Mouse (Mus musculus) G1E (cell line): ENCODE measurements at regions not wholly inside any gene's neighbourhood (a gene's known extent, or its start where the extent isn't known, plus 50 kb on each side); places are given as distances from the start of the nearest gene placed in this dataset.

Experiments used
- ATAC-seq: 2 replicates; pipeline ENCODE4 v1.8.0; 2016; ENCODE audit warnings: mild to moderate bottlenecking; ENCODE audit not compliant: insufficient number of reproducible peaks, poor library complexity, low FRiP score, severe bottlenecking; ENCODE audit errors: extremely low read depth
- DNase-seq: peaks from one replicate; pipeline ENCODE4 v3.0.0; 2012; ENCODE audit warnings: low spot score
- H3K27me3 ChIP-seq: 2 replicates; pipeline ENCODE4 v1.6.1; 2012; ENCODE audit warnings: mild to moderate bottlenecking, low read length, inconsistent platforms; ENCODE audit not compliant: insufficient read depth
- H3K36me3 ChIP-seq: replicated peaks from 2 replicates; pipeline ENCODE3; 2012; ENCODE audit warnings: mild to moderate bottlenecking, inconsistent platforms
- H3K4me1 ChIP-seq: 2 replicates; pipeline ENCODE4 v1.6.1; 2012; ENCODE audit warnings: low read depth, low read length, inconsistent platforms, mixed read lengths; ENCODE audit not compliant: insufficient read depth
- H3K4me3 ChIP-seq: 2 replicates; pipeline ENCODE4 v1.5.1; 2012; ENCODE audit warnings: low read depth, mild to moderate bottlenecking, inconsistent platforms, low read length, moderate library complexity, mixed read lengths
- H3K9me3 ChIP-seq: replicated peaks from 2 replicates; pipeline ENCODE4 v1.6.1; 2012; ENCODE audit warnings: inconsistent platforms
- CTCF ChIP-seq: IDR thresholded peaks from 2 replicates; pipeline ENCODE4 v1.5.1; 2012; ENCODE audit warnings: low read depth, low read length, inconsistent platforms, mixed read lengths
- GATA1 ChIP-seq: IDR thresholded peaks from 2 replicates; pipeline ENCODE4 v1.6.1; 2012; ENCODE audit warnings: borderline replicate concordance, low read length, inconsistent platforms, mixed read lengths
- GATA2 ChIP-seq: IDR thresholded peaks from 2 replicates; pipeline ENCODE4 v1.6.1; 2012; ENCODE audit warnings: low read depth, low read length, inconsistent platforms, borderline replicate concordance
- POLR2AphosphoS5 ChIP-seq: IDR thresholded peaks from 2 replicates; pipeline ENCODE4 v1.6.1; 2012; ENCODE audit warnings: low read depth, low read length, inconsistent platforms; ENCODE audit not compliant: insufficient replicate concordance
- TAL1 ChIP-seq: conservative IDR thresholded peaks from 2 replicates; pipeline ENCODE4 v1.6.1; 2012; ENCODE audit warnings: low read depth, low read length, inconsistent platforms, mixed read lengths

DNA sequence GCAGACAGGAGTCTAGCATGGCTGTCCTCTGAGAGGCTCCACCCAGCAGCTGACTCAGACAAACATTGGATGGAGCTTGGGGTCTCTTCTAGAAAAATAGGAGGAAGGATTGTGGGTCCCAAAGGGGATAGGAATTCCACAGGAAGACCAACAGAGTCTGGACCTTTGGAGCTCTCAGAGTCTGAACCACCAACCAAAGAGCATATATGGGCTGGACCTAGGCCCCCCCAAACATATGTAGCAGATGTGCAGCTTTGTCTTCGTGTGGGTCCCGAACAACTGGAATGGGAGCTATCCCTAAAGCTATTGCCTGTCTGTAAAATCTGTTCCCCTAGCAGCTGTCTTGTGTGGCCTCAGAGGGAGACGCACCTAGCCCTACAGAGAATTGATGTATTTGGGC lies 50.1 kb upstream of the Cpm start:
- no peaks in the 10 kb centered on the region for H3K4me1 ChIP-seq

DNA sequence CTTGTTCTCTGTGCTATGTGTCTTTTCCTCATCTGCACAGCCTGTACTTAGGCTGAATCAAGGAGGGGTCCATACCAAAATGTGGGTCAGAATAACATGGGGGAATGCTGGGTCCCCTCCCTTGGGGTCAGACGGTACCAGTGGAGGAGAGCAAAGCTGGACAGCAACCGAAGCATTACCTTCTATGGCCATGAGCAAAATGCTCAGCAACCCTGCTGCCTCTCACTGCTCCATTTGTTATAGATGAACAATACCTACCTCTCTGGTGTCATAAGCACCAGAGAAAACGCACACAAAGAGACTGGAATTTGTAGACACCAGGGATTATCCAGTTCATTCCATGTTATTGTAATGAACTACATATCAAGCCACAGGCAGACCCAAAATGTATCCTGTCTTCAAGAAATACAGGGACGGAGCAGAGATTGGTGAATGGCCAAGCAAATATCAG lies 50.6 kb upstream of the Cpm start:
- TF ChIP-seq GATA2 (no peak), CTCF (no peak), TAL1 (no peak), GATA1 (no peak), POLR2AphosphoS5 (no peak)
- H3K36me3 ChIP-seq, result no peaks in the 10 kb centered on the region
- no peak overlapping the region for H3K4me3 ChIP-seq
- no peaks in the 10 kb centered on the region for H3K27me3 ChIP-seq
- H3K4me1 ChIP-seq, result no peaks in the 10 kb centered on the region
- H3K9me3 ChIP-seq, result peaks cover 5% of the 10 kb centered on the region; the same call in 1 of the 2 replicates
- no peak for ATAC-seq
- no peak for DNase-seq

More for the DNA sequence above, 50.1 kb upstream of the Cpm start:
- H3K27me3 ChIP-seq, result no peaks in the 10 kb centered on the region
- DNase-seq (no peak), ATAC-seq (no peak)
- peaks cover 5% of the 10 kb centered on the region; the same call in 1 of the 2 replicates for H3K9me3 ChIP-seq
- H3K4me3 ChIP-seq, result no peak overlapping the region
- no peaks in the 10 kb centered on the region for H3K36me3 ChIP-seq
- TF ChIP-seq TAL1, result no peak
- TF ChIP-seq POLR2AphosphoS5, result no peak
- TF ChIP-seq GATA2, result no peak
- no peak for TF ChIP-seq GATA1
- no peak for TF ChIP-seq CTCF

DNA sequence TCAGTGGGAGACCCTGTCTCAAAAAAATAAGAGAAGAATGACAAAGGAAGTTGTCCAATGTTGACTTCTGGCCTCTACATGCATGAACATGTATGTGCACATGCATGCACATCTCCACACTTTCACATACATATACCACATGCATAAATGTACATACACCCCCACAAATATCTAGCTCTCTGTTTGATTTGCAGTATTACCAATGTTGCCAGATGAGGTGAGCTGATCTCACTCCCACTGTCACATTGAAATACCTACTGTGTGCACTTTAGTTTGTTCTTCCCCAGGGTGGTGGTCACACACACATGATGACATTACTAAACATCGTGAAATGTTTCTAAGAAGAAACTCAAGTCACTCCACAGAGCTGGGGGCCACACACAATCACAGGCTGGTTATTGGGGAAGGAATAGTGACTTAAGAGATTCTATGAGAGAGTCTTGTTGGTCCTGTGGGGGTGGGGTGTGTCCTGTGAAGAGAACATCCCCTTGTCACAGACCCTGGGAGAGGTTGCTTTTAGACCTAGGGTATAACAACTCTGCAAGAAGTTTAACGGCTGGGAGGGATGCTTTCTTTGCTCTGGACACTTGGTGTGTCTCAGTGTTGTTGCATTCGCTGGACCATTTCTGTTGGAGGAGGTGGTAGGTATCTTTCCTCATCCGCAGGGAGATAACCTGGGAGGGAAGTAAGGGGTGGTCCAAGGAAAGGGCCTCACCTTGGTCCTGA lies 51.2 kb upstream of the Cpm start:
- no peak for DNase-seq
- no peaks in the 10 kb centered on the region for H3K36me3 ChIP-seq
- H3K27me3 ChIP-seq, result no peaks in the 10 kb centered on the region
- ATAC-seq, result no peak
- peaks cover 4% of the 10 kb centered on the region; the same call in 1 of the 2 replicates for H3K9me3 ChIP-seq
- no peak overlapping the region for H3K4me3 ChIP-seq
- TF ChIP-seq GATA1 (no peak), CTCF (no peak), POLR2AphosphoS5 (no peak), GATA2 (no peak), TAL1 (no peak)
- H3K4me1 ChIP-seq, result no peaks in the 10 kb centered on the region

DNA sequence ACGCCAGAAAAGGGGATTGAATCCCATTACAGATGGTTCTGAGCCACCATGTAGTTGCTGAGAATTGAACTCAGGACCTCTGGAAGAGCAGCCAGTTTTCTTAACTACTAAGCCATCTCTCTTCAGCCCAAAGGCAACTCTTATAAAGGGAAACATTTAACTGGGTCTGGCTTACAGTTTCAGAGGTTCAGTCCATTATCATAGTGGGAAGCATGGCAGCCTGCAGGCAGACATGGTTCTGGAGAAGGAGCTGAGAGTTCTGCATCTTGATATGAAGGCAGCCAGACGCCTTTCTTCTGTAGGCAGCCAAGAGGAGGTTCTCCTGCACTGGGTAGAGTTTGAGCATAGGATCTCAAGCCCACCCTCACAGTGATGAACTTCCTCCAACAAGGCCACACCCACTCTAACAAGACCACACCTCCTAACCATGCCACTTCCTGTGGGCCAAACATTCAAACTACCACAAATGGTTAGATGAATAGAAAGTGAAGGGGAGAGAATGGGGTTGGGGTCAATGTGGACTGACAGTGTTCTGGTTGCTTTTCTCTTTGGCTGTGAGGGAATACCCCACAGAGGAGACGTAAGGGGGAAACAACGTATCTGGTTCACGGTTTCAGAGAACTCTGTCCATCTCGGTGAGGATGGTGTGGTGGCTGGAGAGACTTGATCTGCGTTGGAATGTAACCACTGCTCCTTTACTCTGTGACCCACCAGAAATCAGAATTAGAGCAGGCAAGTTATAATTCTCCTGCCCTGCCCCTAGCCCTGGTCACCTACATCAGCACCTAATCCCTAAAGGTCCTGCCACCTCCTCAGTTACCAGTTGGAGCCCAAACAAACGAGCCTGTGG lies 52.2 kb upstream of the Cpm start:
- no peak for ATAC-seq
- no peak overlapping the region for H3K4me3 ChIP-seq
- H3K27me3 ChIP-seq, result no peaks in the 10 kb centered on the region
- TF ChIP-seq GATA1 (no peak), GATA2 (no peak), POLR2AphosphoS5 (no peak), TAL1 (no peak), CTCF (no peak)
- H3K4me1 ChIP-seq, result no peaks in the 10 kb centered on the region
- no peak for DNase-seq
- H3K36me3 ChIP-seq, result no peaks in the 10 kb centered on the region
- H3K9me3 ChIP-seq, result no peaks in the 10 kb centered on the region

DNA sequence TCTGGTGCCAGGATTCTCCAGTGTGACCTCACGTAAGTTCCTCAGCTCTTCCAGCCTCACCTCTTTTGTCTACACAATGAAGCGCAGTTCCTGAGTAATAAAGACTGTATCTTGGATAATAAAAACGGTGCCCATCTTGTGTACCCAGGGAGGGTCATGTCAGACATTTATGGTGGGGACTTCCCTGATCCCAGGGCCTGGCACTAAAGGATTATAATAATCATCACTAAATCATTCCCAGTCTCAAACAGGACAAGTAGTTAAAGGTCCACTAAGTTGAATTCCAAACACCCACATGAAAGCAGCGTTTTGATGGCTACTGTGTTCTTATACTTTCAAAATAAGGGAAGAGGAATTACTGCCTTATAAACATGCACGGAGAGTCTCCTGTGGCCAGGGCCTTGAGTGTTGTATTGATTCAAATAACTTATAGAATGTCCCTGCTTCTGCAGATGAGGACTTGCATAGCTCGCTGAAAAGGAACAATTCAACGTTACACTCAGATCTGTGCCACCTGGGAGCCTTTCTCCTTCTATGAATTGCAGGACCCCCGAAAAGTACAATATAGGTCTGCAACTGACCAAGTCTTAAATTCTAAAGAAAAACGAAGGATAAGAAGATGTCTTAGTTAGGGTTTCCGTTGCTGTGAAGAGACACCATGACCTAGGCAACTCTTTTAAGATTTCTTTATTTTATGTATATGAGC lies 53.0 kb upstream of the Cpm start:
- Histone ChIP-seq H3K9me3 (no peaks in the 10 kb centered on the region), H3K4me3 (no peak overlapping the region), H3K36me3 (no peaks in the 10 kb centered on the region), H3K27me3 (0 out of 2 replicates have a peak, but pooled peaks cover 2% of the 10 kb centered on the region), H3K4me1 (no peaks in the 10 kb centered on the region)
- ATAC-seq (no peak), DNase-seq (no peak)
- TF ChIP-seq GATA2, result no peak
- TF ChIP-seq CTCF, result no peak
- no peak for TF ChIP-seq TAL1
- TF ChIP-seq POLR2AphosphoS5, result no peak
- TF ChIP-seq GATA1, result no peak
